Mouse (Mus musculus) thymus, adult 2 months (tissue): Measurements from ENCODE around the gene Tenm1.

Source experiments
- CTCF ChIP-seq: fragments of 200-500 bp; IDR thresholded peaks from 2 replicates; pipeline ENCODE4 v1.5.1; 2012; ENCODE audit warnings: mild to moderate bottlenecking, control low read depth, low read length, moderate library complexity, borderline replicate concordance; ENCODE audit not compliant: control insufficient read depth, poor library complexity, insufficient read depth; ENCODE audit errors: extremely low read depth
- POLR2A ChIP-seq: fragments of 200-500 bp; IDR thresholded peaks from 2 replicates; pipeline ENCODE4 v1.6.1; 2012; ENCODE audit warnings: mild to moderate bottlenecking, low read length, control low read depth, moderate library complexity; ENCODE audit not compliant: control insufficient read depth, poor library complexity, insufficient read depth; ENCODE audit errors: extremely low read depth

DNA sequence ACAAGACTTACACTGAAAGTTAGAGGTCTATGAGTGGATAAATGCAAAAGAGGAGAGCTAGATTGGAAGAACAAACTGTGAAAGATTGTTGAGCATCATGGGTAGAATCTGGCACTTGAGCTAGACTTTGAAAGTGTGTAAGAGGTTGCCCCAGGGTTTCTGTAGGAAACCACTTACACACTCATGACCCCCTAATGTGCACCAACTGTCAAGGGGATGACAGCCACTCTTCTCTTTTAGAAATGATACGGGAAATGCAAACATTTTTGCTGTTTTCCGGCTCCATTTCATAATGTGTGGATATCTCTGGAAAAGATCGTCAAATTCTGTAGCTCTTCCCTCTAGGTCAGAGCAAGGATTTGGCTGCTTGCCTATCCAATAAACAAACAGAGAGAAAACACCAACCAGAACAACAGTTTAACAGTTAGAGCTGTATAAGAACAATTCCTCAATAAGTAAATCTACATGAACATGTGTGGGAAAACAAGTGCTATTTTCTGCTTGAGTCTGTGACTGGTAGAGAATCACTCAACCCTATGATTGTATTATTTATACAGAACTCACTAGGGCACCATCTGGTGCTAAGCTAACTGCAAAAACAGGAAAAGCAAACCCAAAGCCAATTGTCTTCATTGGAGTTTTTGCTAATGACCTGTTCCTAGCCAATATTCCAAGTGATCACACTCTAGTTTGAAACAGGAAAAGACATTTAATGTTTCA is 111.0 kb downstream of the Tenm1 start:
- no peak for TF ChIP-seq POLR2A
- TF ChIP-seq CTCF: no peak
